Mouse (Mus musculus) E14TG2a.4 (cell line): Measurements from ENCODE around the gene Gm28510.
"Not testable (repeated sequence)": the region's sequence is repeated elsewhere in the genome, so short reads cannot be mapped to it uniquely, and the experiment has no call there.

Experiments
- H3K27me3 ChIP-seq: 2 replicates; pipeline ENCODE4 v1.6.1; 2014; ENCODE audit warnings: low read length, control low read depth; ENCODE audit not compliant: insufficient read depth
- H3K36me3 ChIP-seq: 2 replicates; pipeline ENCODE4 v1.6.1; 2014; ENCODE audit warnings: low read length, control low read depth; ENCODE audit not compliant: insufficient read depth
- H3K4me1 ChIP-seq: replicated peaks from 2 replicates; pipeline ENCODE4 v1.6.1; 2014; ENCODE audit warnings: low read depth, low read length, control low read depth
- H3K4me3 ChIP-seq: replicated peaks from 2 replicates; pipeline ENCODE4 v1.5.1; 2014; ENCODE audit warnings: mild to moderate bottlenecking, low read length
- H3K9me3 ChIP-seq: 2 replicates; pipeline ENCODE4 v1.6.1; 2014; ENCODE audit warnings: low read length, control low read depth

The Gm28510 gene

GRCm38 (mm10) chrY:10412437-10412836 is at the start of gene Gm28510:
TSS of gene Gm28510 (plus strand) at chrY:10412737.
- not testable (repeated sequence) for H3K9me3 ChIP-seq, H3K27me3 ChIP-seq, H3K4me3 ChIP-seq, H3K36me3 ChIP-seq, H3K4me1 ChIP-seq
